Mouse (Mus musculus) liver, embryonic 14.5 days (tissue): ENCODE results near the gene Ugt1a6a. TPM values are rescaled to one million over a fixed set of nuclear protein-coding genes. Genes with fewer than 3 reads are reported as not detected.
"Not testable (repeated sequence)": the region's sequence is repeated elsewhere in the genome, so short reads cannot be mapped to it uniquely, and the experiment has no call there.

Source experiments
- ATAC-seq: fragments of 200-750 bp; cut with Nextera tagmentation; 2 replicates; pipeline ENCODE4 v1.8.0; 2017; ENCODE audit warnings: moderate number of reproducible peaks, mild to moderate bottlenecking, moderate library complexity; ENCODE audit not compliant: insufficient read depth
- DNase-seq, 3 experiments: peaks; one replicate each; pipeline ENCODE4 v3.0.0-alpha.2; 2012 to 2013; ENCODE audit warnings: low read depth in 3 of 3, low spot score in 3 of 3
- H3K27ac ChIP-seq: fragments of 300-500 bp; sonication (generic); 2 replicates; pipeline ENCODE4 v1.5.1; 2014; ENCODE audit warnings: moderate library complexity, mild to moderate bottlenecking, control low read depth, inconsistent platforms
- H3K27me3 ChIP-seq: fragments of 300-500 bp; sonication (generic); 2 replicates; pipeline ENCODE4 v1.6.1; 2014; ENCODE audit warnings: mild to moderate bottlenecking, low read length, moderate library complexity; ENCODE audit not compliant: control insufficient read depth, insufficient read depth
- H3K36me3 ChIP-seq: fragments of 300-500 bp; sonication (generic); replicated peaks from 2 replicates; pipeline ENCODE4 v1.6.1; 2014; ENCODE audit warnings: low read depth; ENCODE audit not compliant: control insufficient read depth, insufficient read depth
- H3K4me1 ChIP-seq, 2 experiments: fragments of 200-500 bp in 1 of 2; fragments of 300-500 bp in 1 of 2; sonication (generic) in 1 of 2; replicated peaks; 2 replicates each; pipeline ENCODE4 v1.6.1; 2012 to 2014; ENCODE audit warnings: antibody characterized with exemption in 1 of 2, inconsistent platforms in 1 of 2, low read length in 1 of 2; ENCODE audit not compliant: control insufficient read depth in 2 of 2, insufficient read depth in 2 of 2
- H3K4me2 ChIP-seq: fragments of 300-500 bp; sonication (generic); 2 replicates; pipeline ENCODE4 v1.6.1; 2014; ENCODE audit warnings: low read depth, mild to moderate bottlenecking, control low read depth, moderate library complexity
- H3K4me3 ChIP-seq, 2 experiments: fragments of 200-500 bp in 1 of 2; fragments of 300-500 bp in 1 of 2; sonication (generic) in 1 of 2; 2 replicates each; pipeline ENCODE4 v1.5.1; 2012 to 2014; ENCODE audit warnings: low read depth in 2 of 2, low read length in 2 of 2, mild to moderate bottlenecking in 2 of 2, control low read depth in 1 of 2, inconsistent platforms in 1 of 2, moderate library complexity in 1 of 2; ENCODE audit not compliant: insufficient read depth in 1 of 2
- H3K9ac ChIP-seq: fragments of 300-500 bp; sonication (generic); replicated peaks from 2 replicates; pipeline ENCODE4 v1.6.1; 2014; ENCODE audit warnings: mild to moderate bottlenecking, control low read depth, moderate library complexity
- H3K9me3 ChIP-seq: fragments of 300-500 bp; sonication (generic); 2 replicates; pipeline ENCODE4 v1.6.1; 2016; ENCODE audit warnings: low read length, mixed read lengths; ENCODE audit not compliant: control insufficient read depth
- CTCF ChIP-seq: IDR thresholded peaks from 2 replicates; pipeline ENCODE4 v1.5.1; 2016; ENCODE audit warnings: antibody characterized with exemption, low read depth, control low read depth
- EP300 ChIP-seq: IDR thresholded peaks from 2 replicates; pipeline ENCODE4 v1.6.1; 2016; ENCODE audit warnings: antibody characterized with exemption, low read depth
- WGBS: fragments of 180-500 bp; shearing (Covaris S2); extraction: QIAGEN DNeasy Blood & Tissue Kit; methylation state at CpG from one replicate; pipeline ENCODE4 v1.1.7; 2014; ENCODE audit not compliant: insufficient replicate concordance; 5-methylcytosine and 5-hydroxymethylcytosine counted together
- polyA plus RNA-seq, 2 experiments: library from polyadenylated mRNA; depleted of rRNA in 1 of 2; stranded (reverse) in 1 of 2; unstranded in 1 of 2; fragments of >200 nt; fragmentation: Nextera tagmentation in 1 of 2; extraction: Ambion mirVana in 1 of 2; gene quantifications; 2 replicates each; pipeline versions ENCODE4 v1.2.1 to v1.2.3; 2012 to 2014

Ugt1a6a gene
- polyA plus RNA-seq, 2 experiments, result 3.6 to 7.1 TPM

GRCm38 (mm10) chr1:88145278-88145677, 10.7 kb downstream of the Ugt1a6a start:
- H3K9ac ChIP-seq, H3K36me3 ChIP-seq: not testable (repeated sequence)

GRCm38 (mm10) chr1:88150133-88150532, 15.5 kb downstream of the Ugt1a6a start:
- not testable (repeated sequence) for H3K36me3 ChIP-seq, H3K9ac ChIP-seq, H3K4me3 ChIP-seq, ATAC-seq, H3K4me2 ChIP-seq, H3K4me1 ChIP-seq, H3K9me3 ChIP-seq, H3K27ac ChIP-seq, DNase-seq, H3K27me3 ChIP-seq
- peak; percentile 43 for TF ChIP-seq CTCF
- WGBS, result 48% methylated on average over 2 of the region's 2 CpGs

More at GRCm38 (mm10) chr1:88145278-88145677, 10.7 kb downstream of the Ugt1a6a start:
- H3K27ac ChIP-seq, H3K27me3 ChIP-seq, ATAC-seq, DNase-seq, H3K4me1 ChIP-seq, H3K4me2 ChIP-seq, H3K9me3 ChIP-seq, H3K4me3 ChIP-seq: not testable (repeated sequence)
- TF ChIP-seq CTCF, result peak; percentile 35
- WGBS, result 39% methylated on average over 2 of the region's 2 CpGs

GRCm38 (mm10) chr1:88158430-88158829, 23.8 kb downstream of the Ugt1a6a start:
- H3K27me3 ChIP-seq, result no peaks in the 10 kb centered on the region
- 40% methylated on average over 2 of the region's 2 CpGs for WGBS
- no peaks in the 10 kb centered on the region for H3K4me1 ChIP-seq
- TF ChIP-seq CTCF (no peak), EP300 (no peak)
- ATAC-seq (no peak), DNase-seq (no peak)
- H3K27ac ChIP-seq, result no peak overlapping the region
- H3K9me3 ChIP-seq, result no peaks in the 10 kb centered on the region
- H3K9ac ChIP-seq, result no peak overlapping the region
- no peak overlapping the region for H3K4me2 ChIP-seq
- no peak overlapping the region for H3K4me3 ChIP-seq
- H3K36me3 ChIP-seq, result no peaks in the 10 kb centered on the region

- TF ChIP-seq CTCF, result no peak
- TF ChIP-seq EP300, result no peak
- Histone ChIP-seq H3K4me1 (no peaks in the 10 kb centered on the region), H3K9me3 (no peaks in the 10 kb centered on the region), H3K9ac (no peak within 1 kb of the TSS), H3K4me3 (no peak within 1 kb of the TSS), H3K36me3 (no peaks in the 10 kb centered on the region), H3K27ac (no peak within 1 kb of the TSS), H3K27me3 (no peaks in the 10 kb centered on the region), H3K4me2 (no peak within 1 kb of the TSS)
- WGBS, result 66% methylated on average over 5 of the region's 5 CpGs
- ATAC-seq, result no peak
- no peak for DNase-seq
Observed at GRCm38 (mm10) chr1:88165711-88166110, 31.1 kb downstream of the Ugt1a6a start, which contains the start of gene Ugt1a5. Gene Ugt1a5 (plus strand): TSS chr1:88166012.

GRCm38 (mm10) chr1:88172190-88172589, 37.6 kb downstream of the Ugt1a6a start:
- not testable (repeated sequence) for H3K4me1 ChIP-seq, H3K27ac ChIP-seq, DNase-seq, H3K27me3 ChIP-seq, H3K4me3 ChIP-seq, H3K9ac ChIP-seq, H3K36me3 ChIP-seq, H3K9me3 ChIP-seq, ATAC-seq, H3K4me2 ChIP-seq
- 67% methylated on average over 5 of the region's 7 CpGs for WGBS

GRCm38 (mm10) chr1:88179657-88180056, 45.0 kb downstream of the Ugt1a6a start:
- H3K27ac ChIP-seq, result no peak overlapping the region
- 82% methylated on average over 1 of the region's 1 CpGs for WGBS
- ATAC-seq, result no peak

More at GRCm38 (mm10) chr1:88179657-88180056, 45.0 kb downstream of the Ugt1a6a start:
- H3K4me3 ChIP-seq, result no peak overlapping the region
- H3K36me3 ChIP-seq, result no peaks in the 10 kb centered on the region
- H3K9me3 ChIP-seq, result peaks cover 4% of the 10 kb centered on the region
- H3K27me3 ChIP-seq, result no peaks in the 10 kb centered on the region
- H3K4me1 ChIP-seq, result no peaks in the 10 kb centered on the region
- H3K9ac ChIP-seq, result no peak overlapping the region
- H3K4me2 ChIP-seq, result no peak overlapping the region
- no peak for DNase-seq
- no peak for TF ChIP-seq CTCF
- TF ChIP-seq EP300, result no peak
